Mouse (Mus musculus): ENCODE results near the gene Ptrh1. TPM values are rescaled to one million over a fixed set of nuclear protein-coding genes. Genes with fewer than 3 reads are reported as not detected.

Ptrh1 gene
- total RNA-seq, 1 experiment, result 20.9 TPM

- Histone ChIP-seq H3K4me1 (ENCODE audit: control insufficient read depth in 2 of 2, insufficient read depth in 2 of 2, low read length in 2 of 2, poor library complexity in 1 of 2) (peaks cover 0 to 5% of the 10 kb centered on the region in 2 experiments; a peak in 1 of 4 replicates), H3K36me3 (ENCODE audit: control insufficient read depth, insufficient read depth, low read length, poor library complexity, severe bottlenecking) (peaks cover 11% of the 10 kb centered on the region), H3K27ac (ENCODE audit: insufficient read depth, low read depth, low read length, poor library complexity, severe bottlenecking) (no peak overlapping the region), H3K9me3 (ENCODE audit: control insufficient read depth, insufficient read depth, low read depth, low read length) (no peaks in the 10 kb centered on the region), H3K4me3 (ENCODE audit: insufficient read depth in 1 of 2, low read depth in 1 of 2, low read length in 2 of 2, poor library complexity in 1 of 2, severe bottlenecking in 1 of 2) (no peak overlapping the region), H3K9ac (ENCODE audit: insufficient read depth, low read depth, low read length, poor library complexity, severe bottlenecking) (no peak overlapping the region)
- no peak for TF ChIP-seq CHD2 (IDR thresholded peaks at IDR 0.05; ENCODE audit: low read depth, low read length)
- no peak for TF ChIP-seq HCFC1 (IDR thresholded peaks at IDR 0.05; ENCODE audit: borderline replicate concordance, insufficient read depth, low read length)
- no peak for TF ChIP-seq MAFK (IDR thresholded peaks at IDR 0.05; ENCODE audit: insufficient read depth, low read depth, low read length)
- no peak for TF ChIP-seq ZC3H11A (IDR thresholded peaks at IDR 0.05; ENCODE audit: borderline replicate concordance, low read depth, low read length)
- TF ChIP-seq ZNF384 (IDR thresholded peaks at IDR 0.05; ENCODE audit: low read depth, low read length), result no peak
- in situ Hi-C loops (cut with MboI; ENCODE audit: low sequenced_read_pairs in 2 of 2, unreplicated experiment in 2 of 2), result no loop called here
- no peak for DNase-seq (ENCODE audit: low read depth, low spot score)
Measured at GRCm38 (mm10) chr2:32761361-32761760, 14.2 kb upstream of the Ptrh1 start.

GRCm38 (mm10) chr2:32761859-32762258 lies 13.7 kb upstream of the Ptrh1 start:
- Histone ChIP-seq H3K4me3 (ENCODE audit: insufficient read depth in 1 of 2, low read depth in 1 of 2, low read length in 2 of 2, poor library complexity in 1 of 2, severe bottlenecking in 1 of 2) (no peak overlapping the region), H3K27ac (ENCODE audit: insufficient read depth, low read depth, low read length, poor library complexity, severe bottlenecking) (no peak overlapping the region), H3K9ac (ENCODE audit: insufficient read depth, low read depth, low read length, poor library complexity, severe bottlenecking) (no peak overlapping the region), H3K9me3 (ENCODE audit: control insufficient read depth, insufficient read depth, low read depth, low read length) (no peaks in the 10 kb centered on the region), H3K36me3 (ENCODE audit: control insufficient read depth, insufficient read depth, low read length, poor library complexity, severe bottlenecking) (peaks cover 11% of the 10 kb centered on the region), H3K4me1 (ENCODE audit: control insufficient read depth in 2 of 2, insufficient read depth in 2 of 2, low read length in 2 of 2, poor library complexity in 1 of 2) (peaks cover 0 to 5% of the 10 kb centered on the region in 2 experiments; a peak in 1 of 4 replicates)
- in situ Hi-C loops (cut with MboI; ENCODE audit: low sequenced_read_pairs in 2 of 2, unreplicated experiment in 2 of 2), result no loop called here
- no peak for DNase-seq (ENCODE audit: low read depth, low spot score)
- TF ChIP-seq ZNF384 (IDR thresholded peaks at IDR 0.05; ENCODE audit: low read depth, low read length) (no peak), HCFC1 (IDR thresholded peaks at IDR 0.05; ENCODE audit: borderline replicate concordance, insufficient read depth, low read length) (no peak), MAFK (IDR thresholded peaks at IDR 0.05; ENCODE audit: insufficient read depth, low read depth, low read length) (no peak), CHD2 (IDR thresholded peaks at IDR 0.05; ENCODE audit: low read depth, low read length) (no peak), ZC3H11A (IDR thresholded peaks at IDR 0.05; ENCODE audit: borderline replicate concordance, low read depth, low read length) (no peak)

- H3K4me1 ChIP-seq (ENCODE audit: control insufficient read depth in 2 of 2, insufficient read depth in 2 of 2, low read length in 2 of 2, poor library complexity in 1 of 2), result peaks cover 0 to 7% of the 10 kb centered on the region in 2 experiments; a peak in 1 of 4 replicates
- in situ Hi-C loops (cut with MboI; ENCODE audit: low sequenced_read_pairs in 2 of 2, unreplicated experiment in 2 of 2), result no loop called here
- no peak for DNase-seq (ENCODE audit: low read depth, low spot score)
- H3K4me3 ChIP-seq (ENCODE audit: insufficient read depth in 1 of 2, low read depth in 1 of 2, low read length in 2 of 2, poor library complexity in 1 of 2, severe bottlenecking in 1 of 2), result no peak overlapping the region
- peaks cover 11% of the 10 kb centered on the region for H3K36me3 ChIP-seq (ENCODE audit: control insufficient read depth, insufficient read depth, low read length, poor library complexity, severe bottlenecking)
- no peak overlapping the region for H3K27ac ChIP-seq (ENCODE audit: insufficient read depth, low read depth, low read length, poor library complexity, severe bottlenecking)
- TF ChIP-seq MAFK (IDR thresholded peaks at IDR 0.05; ENCODE audit: insufficient read depth, low read depth, low read length) (no peak), ZC3H11A (IDR thresholded peaks at IDR 0.05; ENCODE audit: borderline replicate concordance, low read depth, low read length) (no peak), CHD2 (IDR thresholded peaks at IDR 0.05; ENCODE audit: low read depth, low read length) (no peak), HCFC1 (IDR thresholded peaks at IDR 0.05; ENCODE audit: borderline replicate concordance, insufficient read depth, low read length) (no peak), ZNF384 (IDR thresholded peaks at IDR 0.05; ENCODE audit: low read depth, low read length) (no peak)
- no peak overlapping the region for H3K9ac ChIP-seq (ENCODE audit: insufficient read depth, low read depth, low read length, poor library complexity, severe bottlenecking)
- no peaks in the 10 kb centered on the region for H3K9me3 ChIP-seq (ENCODE audit: control insufficient read depth, insufficient read depth, low read depth, low read length)
Measured at GRCm38 (mm10) chr2:32763353-32763752, 12.2 kb upstream of the Ptrh1 start.

DNA sequence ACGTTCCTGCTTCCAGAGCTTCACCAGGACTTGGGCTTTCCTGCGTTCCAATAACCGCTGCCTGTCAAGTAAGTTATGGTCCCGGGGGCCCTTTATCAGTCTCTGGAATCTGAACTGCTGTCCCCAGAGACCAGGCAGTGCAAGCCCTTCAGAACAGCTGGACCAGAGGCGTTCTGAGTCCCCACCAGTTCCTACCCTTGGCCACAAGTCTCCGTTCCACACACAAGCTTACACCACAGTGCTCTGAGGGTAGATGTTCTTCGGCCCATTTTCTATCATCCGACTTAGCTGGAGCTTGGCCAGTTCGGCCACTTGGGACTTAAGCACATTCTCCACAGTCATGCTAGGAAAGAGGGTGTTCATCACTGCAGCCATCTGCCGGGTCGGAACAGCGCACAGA lies 8.3 kb upstream of the Ptrh1 start:
- H3K9me3 ChIP-seq (ENCODE audit: control insufficient read depth, insufficient read depth, low read depth, low read length), result no peaks in the 10 kb centered on the region
- H3K4me3 ChIP-seq (ENCODE audit: insufficient read depth in 1 of 2, low read depth in 1 of 2, low read length in 2 of 2, poor library complexity in 1 of 2, severe bottlenecking in 1 of 2), result no peak overlapping the region
- peaks cover 0 to 17% of the 10 kb centered on the region in 2 experiments; a peak in 2 of 4 replicates for H3K4me1 ChIP-seq (ENCODE audit: control insufficient read depth in 2 of 2, insufficient read depth in 2 of 2, low read length in 2 of 2, poor library complexity in 1 of 2)
- H3K9ac ChIP-seq (ENCODE audit: insufficient read depth, low read depth, low read length, poor library complexity, severe bottlenecking), result no peak overlapping the region
- no peak overlapping the region for H3K27ac ChIP-seq (ENCODE audit: insufficient read depth, low read depth, low read length, poor library complexity, severe bottlenecking)
- TF ChIP-seq CHD2 (IDR thresholded peaks at IDR 0.05; ENCODE audit: low read depth, low read length), result no peak
- TF ChIP-seq HCFC1 (IDR thresholded peaks at IDR 0.05; ENCODE audit: borderline replicate concordance, insufficient read depth, low read length), result no peak
- DNase-seq (ENCODE audit: low read depth, low spot score), result no peak
- in situ Hi-C loops (cut with MboI; ENCODE audit: low sequenced_read_pairs in 2 of 2, unreplicated experiment in 2 of 2), result no loop called here
- no peaks in the 10 kb centered on the region; the same call in 1 of the 2 replicates for H3K36me3 ChIP-seq (ENCODE audit: control insufficient read depth, insufficient read depth, low read length, poor library complexity, severe bottlenecking)
